ENCODE assay signal across 9 mouse cellular contexts in the genomic region with DNA sequence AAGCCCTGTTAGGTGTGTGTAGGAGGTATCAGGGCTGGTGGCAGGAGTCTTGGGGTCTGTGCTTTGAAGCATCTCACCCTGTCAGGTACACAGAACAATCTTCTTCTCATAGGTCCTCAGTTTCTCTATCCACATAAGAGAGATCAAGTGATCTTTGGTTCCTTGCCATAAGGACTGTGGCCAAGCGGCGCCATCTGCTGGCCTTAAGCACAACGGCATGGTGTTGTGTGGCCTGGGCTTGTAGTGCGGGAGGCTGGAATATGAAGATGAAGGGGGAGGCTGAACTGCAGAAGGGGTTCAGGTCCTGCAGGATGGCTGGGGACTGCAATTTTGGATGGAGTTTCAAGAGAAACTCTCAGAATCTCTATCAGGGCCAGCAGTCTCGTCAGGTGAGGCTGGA. TPM values are rescaled to one million over a fixed set of nuclear protein-coding genes. Genes with fewer than 3 reads are reported as not detected.
DNase-seq lines count a peak whose midpoint lies in the region; ATAC-seq and TF ChIP-seq lines count a peak whose summit lies in the region.
"Had no signal": no experiment of that assay in that cellular context is flagged by ENCODE, and none has a peak within 500 bp of the region (broad histone marks: within the 10 kb centered on the region; RNA-seq: fewer than 3 reads in every experiment).

No protein-coding gene starts in this region.

- 0 out of 2 replicates have a peak, but pooled peaks cover 18% of the 10 kb centered on the region for H3K27me3 ChIP-seq in forebrain, embryonic 14.5 days (replicated peaks; ENCODE audit: control insufficient read depth, insufficient read depth, low read length)
- no peaks in the 10 kb centered on the region for H3K27me3 ChIP-seq in forebrain, embryonic 15.5 days
- peaks cover 15% of the 10 kb centered on the region for H3K27me3 ChIP-seq in spleen, adult 2 months (ENCODE audit: control insufficient read depth, insufficient read depth, low read length)

- no peaks in the 10 kb centered on the region for H3K9me3 ChIP-seq in forebrain, embryonic 14.5 days (replicated peaks; ENCODE audit: control insufficient read depth, low read length)
- H3K9me3 ChIP-seq in forebrain, embryonic 15.5 days = no peaks in the 10 kb centered on the region
- H3K9me3 ChIP-seq: heart, embryonic 15.5 days had no signal

- no peak overlapping the region for H3K27ac ChIP-seq in forebrain, embryonic 14.5 days (ENCODE audit: low read depth, low read length)
- no peak overlapping the region for H3K27ac ChIP-seq in forebrain, embryonic 15.5 days (replicated peaks)
- no peak overlapping the region for H3K27ac ChIP-seq in spleen, adult 2 months (ENCODE audit: insufficient read depth, low read length)
- H3K27ac ChIP-seq: heart, embryonic 15.5 days had no signal

- no peak for TF ChIP-seq POLR2A in spleen, adult 2 months (IDR thresholded peaks at IDR 0.05; ENCODE audit: low read depth, low read length)

- peaks cover 11% of the 10 kb centered on the region for H3K4me1 ChIP-seq in forebrain, embryonic 14.5 days (ENCODE audit: control insufficient read depth, insufficient read depth, low read length)
- peaks cover 34% of the 10 kb centered on the region for H3K4me1 ChIP-seq in forebrain, embryonic 15.5 days
- H3K4me1 ChIP-seq in spleen, adult 2 months (ENCODE audit: control insufficient read depth, insufficient read depth, insufficient read length) = no peaks in the 10 kb centered on the region

- H3K4me3 ChIP-seq in forebrain, embryonic 14.5 days (ENCODE audit: low read depth, low read length) = no peak overlapping the region
- H3K4me3 ChIP-seq in forebrain, embryonic 15.5 days = no peak overlapping the region
- H3K4me3 ChIP-seq in spleen, adult 2 months (ENCODE audit: extremely low read depth, insufficient read depth, insufficient read length) = no peak overlapping the region
- H3K4me3 ChIP-seq: heart, embryonic 15.5 days had no signal

- 6% methylated on average over 5 of the region's 5 CpGs for WGBS in forebrain, embryonic 14.5 days
- WGBS in forebrain, embryonic 15.5 days = 9% methylated on average over 5 of the region's 5 CpGs
- WGBS in spleen, adult 2 months = 6% methylated on average over 5 of the region's 5 CpGs

- no peak overlapping the region for H3K9ac ChIP-seq in forebrain, embryonic 14.5 days (ENCODE audit: low read length)
- no peak overlapping the region for H3K9ac ChIP-seq in forebrain, embryonic 15.5 days (replicated peaks)
- H3K9ac ChIP-seq: heart, embryonic 15.5 days had no signal

- DNase-seq in forebrain, embryonic 14.5 days (ENCODE audit: low spot score) = peak; percentile 80
- DNase-seq in spleen, adult 2 months (ENCODE audit: low read depth in 1 of 2, low spot score in 2 of 2) = peak in 1 of 2 experiments; percentile 26
- DNase-seq in spleen, adult 12 weeks (ENCODE audit: low spot score) = no peak
- peak; percentile 72 to 75 for DNase-seq in kidney, postnatal 4 days
- no peak for DNase-seq in urinary bladder, postnatal 4 days (ENCODE audit: low spot score in 2 of 2)

- peak; percentile 86; the same call in 1 of the 2 replicates for TF ChIP-seq CTCF in spleen, adult 2 months (IDR thresholded peaks at IDR 0.05; ENCODE audit: extremely low read depth, insufficient read depth, insufficient read length, insufficient replicate concordance)

- no peak overlapping the region for H3K4me2 ChIP-seq in forebrain, embryonic 14.5 days (ENCODE audit: low read length)
- H3K4me2 ChIP-seq in forebrain, embryonic 15.5 days (replicated peaks) = no peak overlapping the region
- H3K4me2 ChIP-seq: heart, embryonic 15.5 days had no signal

- H3K36me3 ChIP-seq in forebrain, embryonic 14.5 days (ENCODE audit: control insufficient read depth, insufficient read depth, low read length) = no peaks in the 10 kb centered on the region
- H3K36me3 ChIP-seq in forebrain, embryonic 15.5 days = no peaks in the 10 kb centered on the region
- no peaks in the 10 kb centered on the region for H3K36me3 ChIP-seq in spleen, adult 2 months (ENCODE audit: control insufficient read depth, insufficient read depth, low read length)
- H3K36me3 ChIP-seq: heart, embryonic 15.5 days had no signal

- ATAC-seq in forebrain, embryonic 14.5 days = no peak
- ATAC-seq in forebrain, embryonic 15.5 days (replicated peaks) = no peak
- ATAC-seq in common myeloid progenitor, adult 5-6 weeks (replicated peaks; ENCODE audit: low read depth, poor library complexity, severe bottlenecking) = peak; percentile 53
- peak; percentile 59 for ATAC-seq in megakaryocyte progenitor cell, adult 5-6 weeks (replicated peaks; ENCODE audit: poor library complexity)

RNA-seq across cellular contexts. Expression of gene Kif26a, which starts 5.8 kb away (rescaled TPM):
- polyA plus RNA-seq in forebrain, embryonic 14.5 days (2014; fragmentation: Nextera tagmentation; extraction: Ambion mirVana) = 11.5 and 12.3 TPM in 2 replicates
- polyA plus RNA-seq in forebrain, embryonic 15.5 days (2015; fragmentation: Nextera tagmentation; extraction: Ambion mirVana) = 16.1 and 18.0 TPM in 2 replicates
- polyA plus RNA-seq in spleen, adult 2 months (2012; rRNA removed) = 1.8 and 2.1 TPM in 2 replicates
- not detected in 2 replicates for total RNA-seq in common myeloid progenitor, adult 5-6 weeks (2017)
- total RNA-seq in megakaryocyte progenitor cell, adult 5-6 weeks (2015) = not detected in 2 replicates
- not detected in 2 replicates for total RNA-seq in megakaryocyte progenitor cell, adult 5-6 weeks (2017)

RNA-seq across cellular contexts. Expression of gene Aspg, which starts 33.8 kb away (rescaled TPM):
- polyA plus RNA-seq in forebrain, embryonic 14.5 days (2014; fragmentation: Nextera tagmentation; extraction: Ambion mirVana) = 0.17 and 0.46 TPM in 2 replicates
- polyA plus RNA-seq in forebrain, embryonic 15.5 days (2015; fragmentation: Nextera tagmentation; extraction: Ambion mirVana) = 0.20 and 0.22 TPM in 2 replicates
- 0.08 and 0.54 TPM in 2 replicates for polyA plus RNA-seq in spleen, adult 2 months (2012; rRNA removed)
- not detected in 2 replicates for total RNA-seq in common myeloid progenitor, adult 5-6 weeks (2017)
- not detected in 2 replicates for total RNA-seq in megakaryocyte progenitor cell, adult 5-6 weeks (2015)
- not detected in 2 replicates for total RNA-seq in megakaryocyte progenitor cell, adult 5-6 weeks (2017)

Comparison
In these comparisons a context has a peak if more than half of its experiments do, and no peak if none do; other contexts are left out.
1. ATAC-seq: peak in common myeloid progenitor, adult 5-6 weeks (single experiment) and megakaryocyte progenitor cell, adult 5-6 weeks (single experiment); none in forebrain, embryonic 14.5 days (single experiment) and forebrain, embryonic 15.5 days (single experiment).
2. DNase-seq: peak in forebrain, embryonic 14.5 days (single experiment) and kidney, postnatal 4 days (2 of 2); none in spleen, adult 12 weeks (single experiment) and urinary bladder, postnatal 4 days (0 of 2).